Mouse (Mus musculus): ENCODE measurements around the gene Gm10570. TPM values are rescaled to one million over a fixed set of nuclear protein-coding genes. Genes with fewer than 3 reads are reported as not detected.

Gm10570 gene
- polyA plus RNA-seq, 1 experiment from 2014 or later, result not detected

- Histone ChIP-seq H3K27ac (no peak overlapping the region), H3K9ac (no peak overlapping the region), H3K27me3 (replicated peaks) (peaks cover 6% of the 10 kb centered on the region; the same call in 1 of the 2 replicates), H3K9me3 (no peaks in the 10 kb centered on the region), H3K36me3 (no peaks in the 10 kb centered on the region), H3K4me1 (replicated peaks) (peaks cover 10% of the 10 kb centered on the region; the same call in 1 of the 2 replicates), H3K4me2 (replicated peaks) (no peak overlapping the region), H3K4me3 (replicated peaks) (no peak overlapping the region)
- ATAC-seq, result no peak
- 43% methylated on average over 11 of the region's 11 CpGs for WGBS
Measured at GRCm38 (mm10) chr4:130264131-130264530, 44.3 kb downstream of the Gm10570 start.

GRCm38 (mm10) chr4:130260406-130260805 is 48.1 kb downstream of the Gm10570 start:
- Histone ChIP-seq H3K36me3 (no peaks in the 10 kb centered on the region), H3K4me3 (replicated peaks) (no peak overlapping the region)

More at GRCm38 (mm10) chr4:130260406-130260805, 48.1 kb downstream of the Gm10570 start:
- H3K9me3 ChIP-seq, result no peaks in the 10 kb centered on the region
- no peaks in the 10 kb centered on the region; the same call in 1 of the 2 replicates for H3K4me1 ChIP-seq (replicated peaks)
- no peak overlapping the region for H3K4me2 ChIP-seq (replicated peaks)
- ATAC-seq, result no peak
- WGBS, result 31% methylated on average over 5 of the region's 5 CpGs
- no peak overlapping the region for H3K27ac ChIP-seq
- no peak overlapping the region for H3K9ac ChIP-seq
- peaks cover 6% of the 10 kb centered on the region; the same call in 1 of the 2 replicates for H3K27me3 ChIP-seq (replicated peaks)

Other genes with a start within 250 kb of the Gm10570 start
- gene Pef1, start 206.1 kb downstream of the Gm10570 start, polyA plus RNA-seq (2015; fragmentation: Nextera tagmentation; extraction: Ambion mirVana), result 67.0 and 76.6 TPM in 2 replicates
- gene Hcrtr1, start 169.3 kb downstream of the Gm10570 start, polyA plus RNA-seq (2015; fragmentation: Nextera tagmentation; extraction: Ambion mirVana), result 0.24 and 0.37 TPM in 2 replicates
- gene Tinagl1, start 133.6 kb downstream of the Gm10570 start, polyA plus RNA-seq (2015; fragmentation: Nextera tagmentation; extraction: Ambion mirVana), result 65.6 and 72.9 TPM in 2 replicates
- gene Gm853, start 86.3 kb downstream of the Gm10570 start, polyA plus RNA-seq (2015; fragmentation: Nextera tagmentation; extraction: Ambion mirVana), result not detected in 2 replicates
- 20.0 and 21.0 TPM in 2 replicates for gene Serinc2, start 29.5 kb downstream of the Gm10570 start, polyA plus RNA-seq (2015; fragmentation: Nextera tagmentation; extraction: Ambion mirVana)
- gene Fabp3, start 79 bp downstream of the Gm10570 start, polyA plus RNA-seq (2015; fragmentation: Nextera tagmentation; extraction: Ambion mirVana), result 5.4 and 6.1 TPM in 2 replicates
- gene Zcchc17, start 51.3 kb upstream of the Gm10570 start, polyA plus RNA-seq (2015; fragmentation: Nextera tagmentation; extraction: Ambion mirVana), result 60.8 and 66.4 TPM in 2 replicates
- gene Snrnp40, start 51.5 kb upstream of the Gm10570 start, polyA plus RNA-seq (2015; fragmentation: Nextera tagmentation; extraction: Ambion mirVana), result 132 and 139 TPM in 2 replicates